Mouse (Mus musculus) embryonic stem cell, embryonic (primary cell): Measurements from ENCODE around the gene Vwa5b1.

Experiments
- CTCF ChIA-PET, 4 experiments: fragments of 300-600 bp in 2 of 4; fragments of 350-600 bp in 2 of 4; sonication (Branson Sonifier 250); formaldehyde crosslinking; loops; one replicate each; lab custom pipeline; 2022; ENCODE audit warnings: inconsistent platforms in 2 of 4; lab: Charles Lee
- POLR2A ChIA-PET, 4 experiments: fragments of 300-600 bp in 2 of 4; fragments of 350-600 bp in 2 of 4; sonication (Branson Sonifier 250); formaldehyde crosslinking; loops; one replicate each; lab custom pipeline; 2022; ENCODE audit warnings: antibody characterized with exemption in 4 of 4, inconsistent platforms in 1 of 4; lab: Charles Lee

Gene Vwa5b1

DNA sequence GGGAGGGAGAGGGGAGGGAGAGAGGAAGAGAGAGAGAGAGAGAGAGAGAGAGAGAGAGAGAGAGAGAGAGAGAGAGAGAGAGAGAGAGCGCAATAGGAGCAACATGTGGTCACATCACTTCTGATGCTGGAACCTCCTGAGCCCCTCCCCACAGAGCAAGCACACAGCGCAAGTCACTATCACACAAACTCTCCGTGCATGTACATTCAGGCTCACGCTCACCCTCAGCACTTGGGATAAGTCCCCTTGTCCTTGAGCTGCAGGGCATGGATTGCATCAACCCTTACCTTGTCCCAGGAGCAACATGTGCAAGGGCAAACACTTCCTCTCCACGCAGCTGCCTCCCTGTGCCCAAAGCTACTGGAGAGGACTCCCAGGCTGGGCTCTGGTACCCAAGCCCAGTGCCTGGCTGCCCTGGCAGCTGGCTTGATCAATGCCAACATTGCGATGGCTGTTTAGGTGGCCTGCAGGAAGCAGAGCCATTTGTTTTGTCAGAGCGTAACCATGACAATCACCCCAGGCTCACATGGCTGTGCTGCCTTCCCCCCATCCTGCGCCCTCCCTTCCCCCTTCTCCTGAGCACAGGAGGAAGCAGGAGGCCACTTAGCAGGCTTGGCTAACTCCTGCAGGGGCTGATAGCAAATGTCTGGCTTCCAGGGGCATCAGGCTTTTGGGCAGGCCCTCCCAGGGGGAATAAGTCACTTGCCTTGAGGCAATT, at the start of gene Vwa5b1:
TSS of gene Vwa5b1 (minus strand) at position 457 of the 718 bp plus-strand sequence.
- CTCF ChIA-PET: interaction anchor here in 1 of 4 experiments (1.0 kb wide), 1 partner anchor 73 kb away, joined by 5 read pairs; no protein-coding TSS in a partner anchor
- POLR2A ChIA-PET: interaction anchor here (0.6 to 0.9 kb wide), 4 partner anchors 36 to 336 kb away, joined by 3 to 12 read pairs (median 3); no protein-coding TSS in a partner anchor

DNA sequence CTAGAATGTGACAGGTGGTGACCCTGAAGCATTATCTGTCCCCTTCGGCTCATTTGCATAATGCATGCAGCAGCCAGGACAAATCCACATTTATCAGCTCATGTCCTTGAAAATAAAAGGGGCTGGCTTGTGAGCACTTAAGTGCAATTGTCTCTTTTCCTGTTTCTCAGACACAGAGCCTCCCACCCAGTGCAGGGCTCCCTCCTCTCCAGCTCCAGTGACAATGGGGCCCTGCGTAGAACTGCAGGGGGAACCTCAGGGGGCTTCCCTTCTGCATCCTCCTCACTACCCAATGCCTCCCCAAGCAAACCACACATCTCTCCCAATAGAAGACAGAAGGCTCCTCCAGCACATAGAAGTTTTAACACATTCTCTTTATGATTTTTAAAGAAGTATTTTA, 47.1 kb upstream of the Vwa5b1 start:
- POLR2A ChIA-PET: interaction anchor here in 3 of 4 experiments (0.7 to 2.6 kb wide), 14 partner anchors 8 to 278 kb away, joined by 3 to 13 read pairs (median 4); no protein-coding TSS in a partner anchor
- CTCF ChIA-PET: interaction anchor here in 2 of 4 experiments (0.6 to 1.2 kb wide), 2 partner anchors 8 to 253 kb away, joined by 3 to 4 read pairs; no protein-coding TSS in a partner anchor

DNA sequence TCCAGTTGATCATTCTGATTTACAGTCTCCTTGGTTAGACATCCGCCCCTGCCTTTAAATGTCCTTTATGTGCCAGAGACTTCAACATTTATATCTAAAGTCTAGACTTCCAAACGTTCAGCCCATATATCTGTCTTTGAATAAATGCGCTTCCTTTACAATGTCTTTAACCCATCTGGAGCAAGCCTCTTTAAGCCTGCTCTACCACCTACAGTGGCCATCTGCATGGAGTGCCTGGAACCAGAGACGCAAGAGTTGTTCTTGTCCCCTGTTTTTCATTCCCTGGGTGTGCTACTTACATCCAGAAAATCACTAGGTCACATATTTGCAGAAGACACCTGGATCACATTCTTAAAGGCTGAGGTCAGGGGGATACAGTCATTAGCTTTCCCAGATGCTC, 44.4 kb upstream of the Vwa5b1 start:
- ChIA-PET POLR2A (interaction anchor here in 2 of 4 experiments (1.1 to 1.7 kb wide), 3 partner anchors 12 to 53 kb away, joined by 3 to 5 read pairs (median 3); no protein-coding TSS in a partner anchor), CTCF (interaction anchor here in 1 of 4 experiments (0.5 to 0.6 kb wide), 2 partner anchors 211 to 265 kb away, joined by 3 read pairs; no protein-coding TSS in a partner anchor)

DNA sequence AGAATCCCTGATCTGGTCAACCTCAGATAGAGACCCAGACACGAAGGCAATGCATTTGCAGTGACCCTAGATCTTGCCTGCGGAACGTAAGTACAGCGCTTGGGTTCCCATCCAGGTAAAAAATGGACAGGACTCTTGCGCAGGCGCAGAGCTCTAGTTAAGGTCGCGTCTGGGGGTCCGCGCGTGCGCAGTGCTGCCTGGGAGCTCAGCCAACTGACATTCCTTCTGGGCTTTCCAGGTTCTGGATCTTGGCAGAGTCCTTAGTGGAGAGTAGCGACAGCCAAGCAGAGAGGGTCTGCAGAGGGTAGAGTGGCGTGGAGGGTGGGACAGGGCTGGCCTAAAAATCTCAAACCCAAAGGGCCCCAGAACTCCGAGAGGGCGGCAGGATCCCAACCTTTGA, 41.9 kb upstream of the Vwa5b1 start:
- CTCF ChIA-PET: interaction anchor here (0.5 to 1.3 kb wide), 10 partner anchors 20 to 213 kb away, joined by 3 to 8 read pairs (median 4); no protein-coding TSS in a partner anchor
- POLR2A ChIA-PET: interaction anchor here (0.6 to 3.1 kb wide), 19 partner anchors 10 to 596 kb away, joined by 3 to 11 read pairs (median 4); no protein-coding TSS in a partner anchor

DNA sequence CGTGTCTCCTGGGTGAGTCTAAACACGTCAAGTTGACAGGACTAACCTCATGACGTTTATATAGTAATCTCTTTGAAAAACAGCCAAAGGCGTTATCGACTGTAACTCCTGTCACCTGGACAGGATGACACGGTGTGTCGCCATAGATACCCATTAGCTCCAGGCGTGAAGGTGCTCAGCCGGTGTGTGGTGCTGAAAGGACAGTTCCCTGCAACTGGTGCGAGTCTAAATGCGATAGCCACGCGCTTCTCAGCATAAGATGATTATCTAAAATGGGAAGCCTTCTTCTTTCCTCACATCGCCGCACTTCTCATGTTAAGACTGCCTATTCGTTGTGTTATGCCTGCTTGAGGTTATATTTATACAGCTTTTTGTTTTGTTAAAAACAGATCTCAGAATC, 40.8 kb upstream of the Vwa5b1 start:
- ChIA-PET CTCF (interaction anchor here in 3 of 4 experiments (0.6 to 1.3 kb wide), 3 partner anchors 19 to 662 kb away, joined by 4 to 9 read pairs (median 4); no protein-coding TSS in a partner anchor), POLR2A (interaction anchor here in 3 of 4 experiments (0.5 to 3.1 kb wide), 15 partner anchors 10 to 429 kb away, joined by 3 to 11 read pairs (median 4); no protein-coding TSS in a partner anchor)

DNA sequence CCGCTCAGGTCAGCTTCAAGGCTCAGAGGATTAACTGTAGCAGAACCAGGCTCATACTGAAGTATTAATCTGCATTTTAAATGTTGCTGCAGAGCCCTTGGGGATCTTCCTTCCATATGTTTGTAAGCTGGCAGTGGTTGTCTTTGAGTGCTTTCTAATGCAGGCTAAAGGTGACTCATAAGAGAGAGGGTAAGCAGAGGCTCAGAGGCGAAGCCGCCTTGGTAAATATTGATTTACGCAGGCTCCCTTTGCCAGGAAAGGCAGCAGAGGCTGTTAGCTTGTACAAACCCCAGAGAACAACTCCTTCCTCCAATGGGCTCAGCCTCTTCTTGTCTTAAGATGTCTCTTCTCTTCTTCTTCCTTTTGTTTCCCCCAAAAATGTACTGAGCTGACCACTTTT, 36.5 kb upstream of the Vwa5b1 start:
- ChIA-PET CTCF (interaction anchor here in 1 of 4 experiments (0.6 kb wide), 1 partner anchor 77 kb away, joined by 3 read pairs; no protein-coding TSS in a partner anchor), POLR2A (interaction anchor here in 2 of 4 experiments (0.5 to 0.6 kb wide), 2 partner anchors 37 to 743 kb away, joined by 3 to 5 read pairs; partner anchors contain the start of gene Vwa5b1 (in 1 of the 2))

DNA sequence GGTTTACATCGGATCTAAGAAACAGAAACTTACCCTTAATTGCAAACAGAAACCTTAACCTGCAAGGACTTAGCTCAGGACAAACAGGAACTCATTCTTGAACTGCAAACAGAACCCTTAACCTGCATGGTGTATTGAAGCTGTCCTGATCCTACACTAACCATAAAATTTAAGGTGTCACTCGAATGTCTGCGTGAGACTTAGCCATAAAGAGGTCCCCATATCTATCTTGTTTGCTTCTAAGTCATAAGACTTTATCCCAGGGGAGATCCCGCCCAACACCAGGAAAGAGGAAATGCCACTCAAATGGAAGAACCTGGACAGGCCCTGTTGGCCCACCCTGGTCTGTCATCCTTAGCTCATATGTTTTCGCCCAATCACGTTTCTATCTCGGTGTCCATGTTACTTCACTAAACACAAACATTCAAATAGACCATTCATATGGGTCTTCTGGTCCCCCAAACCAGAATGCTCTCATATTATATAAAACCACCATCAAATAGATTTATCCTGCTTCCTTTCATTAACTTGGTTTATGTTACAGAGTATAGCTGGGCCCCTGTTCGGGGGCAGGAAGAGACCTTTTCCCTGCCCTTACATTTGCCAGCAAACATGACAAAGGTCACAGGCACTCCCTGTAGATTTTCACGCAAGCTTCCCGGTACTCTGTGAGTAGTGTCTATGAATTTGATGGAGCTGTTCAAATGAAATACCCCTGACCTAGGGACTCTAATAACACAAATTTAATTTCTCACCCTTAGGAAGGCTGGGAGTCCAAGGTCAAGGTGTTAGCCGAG, 34.6 kb upstream of the Vwa5b1 start:
- POLR2A ChIA-PET: interaction anchor here in 2 of 4 experiments (0.6 to 1.0 kb wide), 2 partner anchors 10 to 22 kb away, joined by 3 read pairs; no protein-coding TSS in a partner anchor
- CTCF ChIA-PET: no interaction called here

DNA sequence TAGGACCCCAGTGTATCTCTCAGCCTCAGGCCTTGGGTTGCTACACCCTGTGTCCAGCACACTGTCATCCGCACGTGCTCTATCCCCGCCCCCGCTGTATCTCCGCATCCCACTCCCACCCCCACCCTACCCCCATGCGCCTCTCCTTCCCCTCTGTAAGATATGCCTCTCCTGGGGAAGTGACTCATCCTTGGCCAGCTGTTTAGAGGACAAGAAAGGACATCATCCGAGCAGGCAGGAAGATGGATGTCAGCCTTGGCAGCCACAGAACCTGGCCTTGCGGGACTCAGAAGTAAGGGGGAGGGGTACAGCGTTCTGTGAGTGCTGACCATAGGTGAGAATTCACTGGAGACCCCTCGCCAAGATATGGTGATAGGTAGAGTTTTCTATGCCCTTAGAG, 30.8 kb upstream of the Vwa5b1 start:
- CTCF ChIA-PET: interaction anchor here in 1 of 4 experiments (0.6 kb wide), 1 partner anchor 218 kb away, joined by 4 read pairs; no protein-coding TSS in a partner anchor

DNA sequence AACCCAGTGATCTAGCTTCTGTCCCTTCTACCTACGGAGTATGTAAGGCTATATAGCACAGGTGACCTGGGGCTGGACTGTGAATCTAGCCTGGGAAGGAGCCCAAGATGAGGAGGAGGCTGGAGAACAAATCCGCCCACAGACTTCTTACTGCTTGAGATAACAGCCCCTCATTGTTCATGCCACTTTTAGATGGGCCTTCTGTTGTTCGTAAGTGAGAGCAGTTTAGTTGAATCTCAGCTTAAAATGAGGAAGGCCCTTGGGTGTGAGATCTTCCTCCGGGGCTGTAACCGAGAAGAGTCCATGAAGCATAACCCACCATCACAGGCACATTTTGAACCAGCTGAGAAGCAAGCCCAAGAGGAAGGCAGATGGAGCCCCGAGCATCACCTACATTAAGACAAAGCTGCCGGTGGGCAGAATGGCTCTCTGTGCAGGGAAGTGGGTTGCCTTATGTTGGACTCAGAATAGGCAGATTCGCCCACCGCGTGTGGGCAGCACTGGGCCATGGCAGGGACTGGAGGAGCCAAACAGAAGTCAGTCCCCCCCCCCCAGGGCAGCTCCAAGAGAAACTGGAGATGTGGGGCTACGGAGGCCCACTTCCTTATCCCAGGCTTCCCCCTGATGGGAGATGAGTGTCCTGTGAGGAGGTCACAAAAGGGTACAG, 24.4 kb upstream of the Vwa5b1 start:
- ChIA-PET POLR2A (interaction anchor here in 3 of 4 experiments (0.6 to 1.2 kb wide), 5 partner anchors 9 to 211 kb away, joined by 3 to 5 read pairs (median 3); no protein-coding TSS in a partner anchor), CTCF (interaction anchor here in 2 of 4 experiments (0.5 to 0.7 kb wide), 3 partner anchors 44 to 196 kb away, joined by 3 to 6 read pairs (median 3); no protein-coding TSS in a partner anchor)

More for the DNA sequence above, 30.8 kb upstream of the Vwa5b1 start:
- POLR2A ChIA-PET: interaction anchor here in 1 of 4 experiments (1.3 to 1.4 kb wide), 2 partner anchors 10 to 40 kb away, joined by 3 read pairs; no protein-coding TSS in a partner anchor

DNA sequence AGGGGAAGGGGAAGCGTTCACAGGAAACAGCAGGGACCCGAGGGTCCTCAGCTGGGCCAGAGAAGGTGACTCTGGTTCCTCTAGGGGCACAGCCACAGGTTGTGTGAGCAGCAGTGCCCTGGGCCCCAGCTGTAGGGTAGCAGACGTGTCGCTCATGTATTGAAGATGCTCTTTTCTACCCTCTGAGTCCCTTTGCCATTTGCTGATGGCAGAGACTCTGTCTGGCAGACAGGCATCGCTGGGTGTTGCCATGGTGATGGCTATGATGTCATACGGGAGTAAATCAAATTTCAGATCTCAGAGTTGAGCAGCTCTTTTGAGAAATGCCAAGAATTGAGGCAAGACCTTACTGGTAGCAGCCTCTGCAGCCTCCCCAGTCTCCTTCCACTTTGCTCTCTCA, 17.4 kb upstream of the Vwa5b1 start:
- POLR2A ChIA-PET: interaction anchor here in 1 of 4 experiments (0.8 kb wide), 1 partner anchor 403 kb away, joined by 4 read pairs; no protein-coding TSS in a partner anchor
- CTCF ChIA-PET: no interaction called here

DNA sequence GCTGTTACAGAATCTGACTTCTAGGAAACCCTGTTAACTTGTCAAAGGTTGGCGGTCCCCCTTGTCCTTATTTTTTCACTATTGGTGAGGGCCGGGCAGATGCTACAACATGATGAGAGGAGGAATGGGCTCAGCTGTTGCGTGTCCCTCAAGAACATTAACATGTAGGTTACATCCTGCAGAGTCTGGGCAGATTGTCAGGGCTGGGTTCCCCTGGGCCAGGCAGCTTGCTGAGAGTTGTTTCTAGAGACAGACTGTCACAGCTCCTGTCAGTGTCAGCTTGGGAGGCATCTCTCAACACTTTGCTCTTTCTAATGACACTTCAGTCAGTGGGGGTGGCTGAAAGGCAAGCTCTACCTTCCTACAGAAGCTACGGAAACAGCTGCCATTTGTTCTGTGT, 16.2 kb upstream of the Vwa5b1 start:
- ChIA-PET CTCF (no interaction called here), POLR2A (no interaction called here)

DNA sequence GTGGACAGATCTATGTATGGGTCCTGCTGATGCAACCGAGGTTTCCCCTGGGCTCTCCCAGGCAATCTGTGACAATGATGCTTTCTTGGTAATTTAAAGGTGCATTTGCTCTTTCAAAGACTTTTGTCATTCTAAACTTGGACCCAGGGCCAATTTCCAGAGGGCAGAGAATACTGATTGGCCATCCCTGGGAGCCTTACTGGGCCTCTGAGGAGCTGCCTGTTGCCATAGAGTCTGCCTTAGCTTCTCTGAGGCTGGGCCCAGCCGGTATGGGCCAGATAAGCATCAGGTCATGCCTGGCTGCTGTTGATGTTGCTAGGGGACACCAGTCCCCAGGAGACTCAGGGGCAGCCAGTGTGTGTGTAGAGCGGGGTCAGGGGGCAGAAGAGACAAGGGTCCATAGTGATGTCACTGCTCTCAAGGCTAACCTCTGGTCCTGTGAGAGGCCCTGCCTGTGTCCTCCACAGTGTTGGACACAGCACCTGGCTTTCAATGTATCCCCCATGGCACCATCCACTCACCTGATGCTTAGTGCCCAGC, 12.5 kb upstream of the Vwa5b1 start:
- ChIA-PET CTCF (interaction anchor here in 2 of 4 experiments (0.5 to 1.0 kb wide), 2 partner anchors 9 to 29 kb away, joined by 3 to 8 read pairs; no protein-coding TSS in a partner anchor), POLR2A (interaction anchor here in 3 of 4 experiments (0.6 to 1.9 kb wide), 23 partner anchors 9 to 544 kb away, joined by 3 to 8 read pairs (median 4); partner anchors contain the start of gene Capzb (in 1 of the 3))

DNA sequence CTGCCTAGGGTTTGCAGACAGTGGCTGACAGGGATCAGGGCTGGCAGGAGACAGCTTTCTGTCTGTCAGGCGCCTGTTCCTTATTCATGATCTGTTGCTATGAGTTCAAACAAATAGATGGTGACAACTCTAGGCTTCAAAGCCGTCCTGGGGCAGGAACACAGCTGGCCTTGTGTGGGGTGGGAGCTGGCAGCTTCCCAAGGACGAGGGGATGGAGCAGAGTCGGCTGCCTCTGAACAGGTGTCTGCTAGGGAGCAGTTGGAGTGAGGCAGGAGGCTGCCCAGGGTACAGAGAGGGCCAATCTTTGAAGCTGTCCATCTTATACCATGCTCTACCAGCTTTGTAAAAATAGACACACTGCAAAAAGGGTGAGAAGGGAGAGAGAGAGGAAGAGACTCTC, 6.6 kb upstream of the Vwa5b1 start:
- POLR2A ChIA-PET: interaction anchor here in 2 of 4 experiments (0.5 to 1.4 kb wide), 2 partner anchors 15 to 520 kb away, joined by 3 read pairs; no protein-coding TSS in a partner anchor
- CTCF ChIA-PET: interaction anchor here in 2 of 4 experiments (0.7 to 0.8 kb wide), 2 partner anchors 81 to 299 kb away, joined by 3 to 4 read pairs; no protein-coding TSS in a partner anchor

DNA sequence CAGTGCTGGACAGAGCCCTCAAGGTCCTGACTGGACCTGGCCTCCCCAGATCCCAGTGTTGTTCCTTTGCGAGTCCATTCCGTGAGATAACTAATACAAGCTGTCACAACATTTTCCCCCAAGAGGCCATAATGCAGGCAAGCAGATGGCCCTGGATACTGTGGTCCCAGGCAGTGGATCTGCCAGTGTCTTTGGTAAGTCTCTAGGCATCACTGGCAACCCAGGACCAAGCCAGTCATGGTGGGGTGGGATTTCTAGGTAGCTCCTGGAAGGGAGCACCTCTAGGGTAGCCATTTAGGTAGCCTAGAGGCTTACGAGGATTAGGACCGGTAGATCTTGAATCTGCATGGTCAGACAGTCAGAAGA, 445 bp upstream of the Vwa5b1 start:
- ChIA-PET POLR2A (interaction anchor here in 1 of 4 experiments (0.9 kb wide), 1 partner anchor 187 kb away, joined by 3 read pairs; no protein-coding TSS in a partner anchor), CTCF (interaction anchor here in 1 of 4 experiments (1.0 to 1.1 kb wide), 2 partner anchors 74 to 349 kb away, joined by 3 to 5 read pairs; no protein-coding TSS in a partner anchor)

DNA sequence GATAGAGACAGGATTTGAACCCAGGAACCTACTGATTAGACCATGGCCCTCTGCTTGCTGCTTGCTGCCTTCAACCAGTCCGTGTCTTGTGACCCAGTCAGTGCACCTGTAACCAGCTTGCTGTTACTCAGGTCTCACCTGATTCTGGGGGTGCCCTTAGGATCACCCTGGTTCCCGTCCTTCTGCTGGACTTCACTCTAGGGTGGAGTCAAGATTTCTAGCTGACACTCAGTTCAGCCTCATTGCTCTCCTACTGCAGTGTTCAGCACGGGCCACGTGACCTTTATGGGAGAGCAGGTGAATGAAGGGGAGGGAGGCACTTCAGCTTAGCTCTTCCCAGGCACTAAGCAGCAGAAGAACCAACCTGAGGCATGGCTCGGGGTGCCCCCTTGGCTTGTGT, 7.4 kb downstream of the Vwa5b1 start:
- ChIA-PET CTCF (interaction anchor here in 1 of 4 experiments (1.0 kb wide), 1 partner anchor 228 kb away, joined by 3 read pairs; no protein-coding TSS in a partner anchor), POLR2A (interaction anchor here in 1 of 4 experiments (0.8 to 1.4 kb wide), 3 partner anchors 20 to 380 kb away, joined by 3 to 4 read pairs (median 3); no protein-coding TSS in a partner anchor)

DNA sequence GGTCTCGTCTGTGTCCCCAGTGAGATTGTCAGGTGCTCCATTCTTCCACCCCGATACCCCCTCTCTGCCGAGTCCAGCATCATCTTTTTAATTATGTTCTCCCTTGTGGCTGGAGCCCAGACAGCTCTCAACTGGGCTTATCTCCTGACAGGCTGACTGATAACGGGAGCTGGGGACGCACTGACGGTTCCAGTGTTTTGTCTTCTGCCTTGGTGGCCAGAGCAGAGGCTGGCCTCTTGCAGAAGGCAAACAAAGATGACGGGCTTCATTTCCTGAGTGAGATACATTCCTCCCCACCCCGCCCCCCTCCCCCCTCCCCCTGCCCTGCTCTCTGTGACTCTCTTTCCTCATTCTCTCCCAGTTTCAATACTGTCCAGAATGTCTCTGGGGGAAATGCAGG, 21.2 kb downstream of the Vwa5b1 start:
- POLR2A ChIA-PET: no interaction called here
- CTCF ChIA-PET: interaction anchor here in 1 of 4 experiments (0.6 kb wide), 1 partner anchor 210 kb away, joined by 4 read pairs; no protein-coding TSS in a partner anchor

DNA sequence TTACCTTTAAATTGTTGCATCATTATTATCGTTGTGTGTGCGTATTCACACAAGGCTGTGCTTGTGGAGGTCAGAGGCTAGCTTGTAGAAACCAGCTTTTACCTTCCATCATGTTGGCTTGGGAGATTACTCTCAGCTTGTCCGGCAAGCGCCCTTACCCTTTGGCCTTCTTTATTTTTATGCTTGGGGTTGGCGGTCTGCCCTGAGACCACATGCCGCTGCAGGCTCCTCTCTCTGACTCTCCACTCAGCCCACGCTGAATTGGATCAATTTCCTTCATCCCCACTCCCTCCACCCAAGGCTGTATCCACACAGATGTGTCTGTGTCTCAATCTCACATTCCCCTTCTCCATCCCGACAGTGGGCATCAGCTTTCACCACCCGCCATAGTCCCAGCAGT, 33.8 kb downstream of the Vwa5b1 start:
- POLR2A ChIA-PET: no interaction called here
- CTCF ChIA-PET: no interaction called here
